Mouse (Mus musculus) regulatory T cell (primary cell): Measurements from ENCODE around the gene Lactb.

ENCODE experiments used
- in situ Hi-C: fragments of 300-600 bp; cut with MboI, MseI; formaldehyde crosslinking; loops from one replicate; pipeline ENCODE4 v1.15.1; 2025; ENCODE audit warnings: high pct_unique_total_duplicates

Lactb gene

GRCm38 (mm10) chr9:66980458-66980857 is 5.2 kb upstream of the Lactb start:
- in situ Hi-C loops = no loop called here

- in situ Hi-C loops = no loop called here
These were observed 3.2 kb upstream of the Lactb start for GRCm38 (mm10) chr9:66978468-66978867.

DNA sequence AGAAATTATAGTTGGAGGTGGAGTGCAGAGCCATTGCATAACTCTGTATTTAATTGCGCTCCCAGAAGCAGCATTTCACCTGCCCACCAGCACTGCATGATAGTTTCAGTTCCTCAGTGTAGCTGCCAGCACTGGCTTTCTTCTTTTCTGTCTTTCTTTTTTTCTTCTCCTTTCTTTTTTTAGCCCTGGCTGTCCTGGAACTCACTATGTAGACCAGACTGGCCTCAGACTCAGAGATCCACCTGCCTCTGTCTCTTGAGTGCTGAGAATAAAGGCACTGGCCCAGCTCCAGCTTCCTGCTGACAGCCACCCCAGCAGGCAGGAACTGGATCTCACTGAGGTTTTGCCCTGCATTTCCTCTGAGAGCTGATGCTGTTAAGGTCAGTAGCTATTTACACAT is 2.7 kb upstream of the Lactb start:
- in situ Hi-C loops = no loop called here

GRCm38 (mm10) chr9:66977121-66977520 is 1.8 kb upstream of the Lactb start:
- in situ Hi-C loops = no loop called here

GRCm38 (mm10) chr9:66974721-66975225 is 511 bp downstream of the Lactb start:
- in situ Hi-C loops = no loop called here

DNA sequence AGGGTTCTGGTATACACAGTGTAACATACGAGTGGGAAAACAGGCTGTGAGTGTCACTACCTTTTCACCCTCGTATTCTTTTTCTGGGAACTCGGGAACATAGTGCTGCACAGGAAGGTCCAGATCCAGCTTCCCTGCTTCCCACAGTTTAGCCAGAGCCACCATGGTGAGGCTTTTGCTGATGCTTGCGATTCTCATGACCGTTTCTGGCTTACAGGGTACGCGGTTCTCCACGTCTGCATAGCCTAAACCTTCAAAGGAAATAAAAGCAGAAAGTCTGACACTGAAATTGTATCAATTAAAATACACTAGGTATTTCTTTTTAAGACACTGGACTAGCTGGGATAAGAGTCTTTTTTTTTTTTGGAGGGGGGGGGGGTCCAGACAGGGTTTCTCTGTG is 4.2 kb downstream of the Lactb start:
- in situ Hi-C loops = no loop called here

- in situ Hi-C loops = no loop called here
These were observed 7.8 kb downstream of the Lactb start for GRCm38 (mm10) chr9:66967492-66967891.

DNA sequence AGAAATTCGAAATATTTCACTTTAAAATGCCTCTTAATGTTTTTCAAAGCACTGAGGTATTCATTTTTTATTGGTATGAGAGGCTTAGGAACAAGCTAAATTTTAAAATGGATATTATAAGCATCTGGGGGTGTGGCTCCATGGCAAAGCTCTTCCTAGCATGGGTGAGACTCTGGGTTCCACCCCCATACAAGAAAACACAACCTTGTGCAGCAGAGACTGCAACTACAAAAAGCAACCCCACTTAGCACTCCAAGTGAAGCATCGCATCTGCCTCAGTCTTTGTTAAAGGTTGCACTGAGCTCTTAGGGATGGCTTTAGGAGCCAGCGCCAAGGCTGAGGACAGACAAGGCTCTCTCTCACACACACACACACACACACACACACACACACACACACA is 13.8 kb downstream of the Lactb start:
- in situ Hi-C loops = no loop called here

GRCm38 (mm10) chr9:66957451-66957850 is 17.8 kb downstream of the Lactb start:
- in situ Hi-C loops = no loop called here

- in situ Hi-C loops = no loop called here
These were observed 22.4 kb downstream of the Lactb start for GRCm38 (mm10) chr9:66952886-66953285.

GRCm38 (mm10) chr9:66952321-66952720 is 23.0 kb downstream of the Lactb start:
- in situ Hi-C loops = no loop called here

- in situ Hi-C loops = no loop called here
These were observed 26.7 kb downstream of the Lactb start for GRCm38 (mm10) chr9:66948536-66948935.

DNA sequence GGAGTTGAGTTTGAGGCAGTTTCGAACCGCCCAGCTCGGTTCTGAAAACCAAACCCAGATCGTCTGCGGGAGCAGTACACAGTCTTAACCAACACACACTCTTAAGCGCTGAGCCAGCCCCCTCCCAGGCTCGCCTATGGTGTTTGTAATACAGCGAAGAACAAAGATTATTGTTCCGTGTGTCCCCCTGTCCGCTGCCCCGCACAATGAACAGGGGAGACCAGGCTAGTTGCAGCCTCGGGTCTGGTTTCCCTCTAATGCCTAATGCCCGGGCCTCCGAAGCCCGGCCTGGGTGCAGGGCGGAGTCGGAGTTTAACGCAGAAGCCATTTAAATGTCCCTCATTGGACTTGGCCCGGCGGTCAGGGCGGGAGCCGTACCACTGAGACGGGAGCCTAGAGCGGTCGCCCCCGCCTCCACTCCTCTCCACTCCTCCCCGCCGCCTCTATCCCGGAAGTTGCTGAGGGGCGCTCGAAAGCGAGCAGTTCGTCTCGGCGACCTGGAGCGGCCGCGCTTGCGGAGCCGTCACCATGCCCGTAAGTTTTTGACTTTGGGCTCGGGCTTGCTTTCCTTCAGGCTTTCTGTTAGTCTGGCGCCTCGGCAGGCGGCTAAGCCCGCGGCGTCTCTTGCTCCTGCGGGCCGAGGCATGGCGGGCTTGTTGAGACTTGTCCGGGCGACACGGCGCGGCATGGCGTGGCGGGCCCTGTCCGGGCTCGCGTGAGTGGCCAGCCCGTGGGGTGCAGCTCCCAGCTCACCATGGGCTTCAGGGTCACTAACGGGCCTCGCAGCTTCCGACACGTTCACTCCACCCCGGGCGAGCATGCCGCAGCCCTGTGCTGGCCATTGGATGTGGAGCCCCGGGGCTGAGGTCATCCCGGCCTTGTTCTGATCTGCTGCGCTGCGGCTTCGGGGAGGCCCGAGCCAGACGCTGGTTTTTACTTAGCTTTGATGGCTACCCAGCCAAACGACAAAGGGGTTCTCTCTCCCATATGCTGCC is 29.3 kb downstream of the Lactb start, which contains the start of gene Rps27l:
TSS of gene Rps27l (plus strand) at position 440 of the 995 bp plus-strand sequence.
- in situ Hi-C loops = no loop called here

DNA sequence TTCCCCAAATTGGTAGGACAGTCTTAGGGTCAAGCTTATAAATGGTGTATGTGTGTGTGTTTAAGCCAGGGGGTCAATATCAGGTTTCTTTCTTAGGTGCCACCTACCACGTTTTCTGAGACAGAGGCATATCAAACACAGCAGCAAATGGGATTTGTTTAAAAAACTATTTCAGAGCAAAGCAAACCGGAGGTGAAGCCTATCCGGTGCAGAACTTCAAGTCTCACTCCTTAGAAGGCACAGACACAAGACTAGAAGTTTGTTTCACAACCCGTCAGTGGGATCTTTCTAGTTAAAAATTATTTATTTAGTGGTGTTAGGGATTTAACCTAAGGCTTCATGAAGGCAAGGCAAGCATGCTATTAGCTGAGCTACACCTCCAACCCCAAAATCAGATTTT is 30.1 kb downstream of the Lactb start:
- in situ Hi-C loops = no loop called here

DNA sequence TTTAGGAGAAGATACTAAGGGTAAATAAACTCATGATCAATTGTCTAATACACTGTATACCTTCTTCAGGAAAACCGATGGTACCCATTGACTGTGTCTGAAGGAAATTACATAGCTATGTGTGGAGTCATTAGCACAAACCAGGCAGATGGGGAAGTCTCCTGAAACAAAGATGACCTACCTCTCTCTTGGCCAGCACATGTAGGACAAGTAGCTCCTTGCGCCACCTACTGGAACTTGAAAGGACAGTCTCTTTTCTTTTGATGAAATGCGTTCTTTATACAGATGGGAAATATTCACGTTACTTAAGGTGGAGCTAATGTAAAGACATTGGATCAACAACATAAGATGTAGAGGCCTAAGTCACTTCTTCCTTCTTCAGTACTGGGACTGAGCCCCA is 36.4 kb downstream of the Lactb start:
- in situ Hi-C loops = loop anchor here (5.0 kb wide), 1 partner anchor 77 kb away; no protein-coding TSS in a partner anchor

DNA sequence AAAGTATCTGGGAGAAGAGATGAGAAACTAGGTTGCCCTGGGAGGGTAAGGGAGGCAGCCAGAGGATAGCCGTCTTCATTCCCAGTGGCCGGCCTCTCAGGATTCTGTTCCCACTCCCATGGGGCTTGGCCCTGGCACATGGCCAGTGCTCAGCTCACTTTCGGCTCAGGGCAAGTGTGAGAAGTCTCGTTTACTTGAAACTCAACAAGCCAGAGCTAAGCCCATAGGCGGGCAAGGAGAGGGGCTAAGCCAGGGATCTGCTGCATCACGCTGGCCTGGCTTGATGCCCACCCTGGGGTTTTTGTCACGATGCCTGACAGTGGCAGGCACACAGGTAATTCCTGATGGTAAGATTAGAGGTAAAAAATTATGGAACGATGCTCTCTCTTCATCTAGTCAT is 37.8 kb downstream of the Lactb start:
- in situ Hi-C loops = loop anchor here (5.0 kb wide), 1 partner anchor 75 kb away; no protein-coding TSS in a partner anchor

GRCm38 (mm10) chr9:66933869-66934808 is 41.1 kb downstream of the Lactb start:
- in situ Hi-C loops = no loop called here

DNA sequence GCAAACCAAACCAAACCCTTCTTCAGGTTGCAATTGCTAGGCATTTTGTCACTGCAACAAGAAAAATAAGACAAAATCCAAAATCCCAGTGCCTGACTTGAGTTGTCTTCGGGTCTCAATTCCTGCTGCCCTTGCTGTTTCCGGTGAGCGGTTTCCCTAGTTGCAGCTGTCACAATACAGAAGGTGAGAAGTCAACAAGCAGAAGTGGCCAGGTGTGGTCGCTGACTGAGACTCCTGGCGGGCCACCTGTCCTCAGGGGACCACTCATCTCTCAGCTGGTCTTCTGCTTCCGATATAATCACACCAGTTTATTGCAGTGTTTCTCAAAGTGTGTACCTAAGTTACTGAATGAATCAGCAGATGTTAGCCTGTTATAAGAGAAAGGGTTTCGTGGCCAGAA is 44.9 kb downstream of the Lactb start:
- in situ Hi-C loops = no loop called here

- in situ Hi-C loops = no loop called here
These were observed 47.4 kb downstream of the Lactb start for GRCm38 (mm10) chr9:66927696-66928402.

- in situ Hi-C loops = no loop called here
These were observed 49.4 kb downstream of the Lactb start for GRCm38 (mm10) chr9:66925853-66926252.

DNA sequence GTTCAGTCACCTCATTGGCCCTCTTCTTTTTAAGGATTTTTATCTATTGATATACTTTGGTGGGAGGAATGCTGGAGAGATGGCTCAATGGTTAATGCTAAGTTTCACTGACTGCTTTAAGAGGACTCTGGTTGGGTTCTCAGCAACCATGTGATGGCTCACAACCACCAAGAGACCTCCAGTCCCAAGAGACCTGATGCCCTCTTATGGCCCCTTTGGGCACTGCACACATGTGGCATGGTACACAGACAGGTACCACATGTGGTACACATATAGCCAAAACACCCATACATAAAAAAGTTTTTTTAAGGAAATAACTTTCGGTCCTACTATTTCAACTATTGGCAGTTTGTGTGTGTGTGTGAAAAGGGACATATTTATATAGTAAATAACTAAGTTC is 53.2 kb downstream of the Lactb start:
- in situ Hi-C loops = loop anchor here (5.0 kb wide), 1 partner anchor 45 kb away; no protein-coding TSS in a partner anchor
